7 mouse cellular contexts compared by ENCODE assay signal in the genomic region with DNA sequence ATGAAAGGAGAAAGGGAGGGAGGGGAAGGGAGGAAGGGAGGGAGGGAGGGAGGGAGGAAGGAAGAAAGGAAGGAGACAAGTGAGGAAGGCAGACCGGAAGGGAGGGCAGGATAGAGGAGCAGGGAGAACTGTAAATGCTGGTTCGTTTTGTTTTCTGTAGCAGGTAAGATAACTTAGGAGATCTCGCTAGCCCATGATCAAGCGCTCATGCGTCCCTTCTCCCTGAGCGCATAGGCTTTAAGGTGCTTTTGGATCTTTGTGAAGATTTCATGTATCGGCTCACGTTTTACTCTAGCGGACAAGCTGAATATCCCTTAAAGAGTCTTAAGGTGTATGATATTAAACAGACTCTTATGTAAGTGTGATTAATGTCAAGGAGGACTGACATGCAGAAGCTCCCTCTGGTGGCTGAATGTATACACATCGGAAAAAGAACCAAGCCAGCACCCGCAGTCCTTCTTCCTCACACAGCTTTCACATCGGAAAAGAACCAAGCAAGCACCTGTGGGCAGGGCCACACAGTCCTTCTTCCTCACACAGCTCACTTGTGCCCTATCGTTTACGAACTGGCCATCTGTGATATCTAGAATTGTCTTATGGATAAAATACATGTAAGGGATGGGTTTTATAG.
DNase-seq lines count a peak whose midpoint lies in the region; ATAC-seq and TF ChIP-seq lines count a peak whose summit lies in the region.

No protein-coding gene starts in this region.

- no peaks in the 10 kb centered on the region for H3K9me3 ChIP-seq in ES-Bruce4 (replicated peaks; ENCODE audit: control insufficient read depth, insufficient read depth, low read length, poor library complexity, severe bottlenecking)
- no peaks in the 10 kb centered on the region for H3K9me3 ChIP-seq in hindbrain, embryonic 13.5 days

- no peak overlapping the region for H3K9ac ChIP-seq in ES-Bruce4 (ENCODE audit: low read depth, poor library complexity, severe bottlenecking)
- H3K9ac ChIP-seq in hindbrain, embryonic 13.5 days: no peak overlapping the region

- no peak for TF ChIP-seq POLR2A in ES-Bruce4 (IDR thresholded peaks at IDR 0.05; ENCODE audit: insufficient read depth, low read length)

- no peaks in the 10 kb centered on the region for H3K4me1 ChIP-seq in ES-Bruce4 (ENCODE audit: control insufficient read depth, insufficient read depth, low read length)
- H3K4me1 ChIP-seq in hindbrain, embryonic 13.5 days (replicated peaks): no peaks in the 10 kb centered on the region

- no peaks in the 10 kb centered on the region for H3K36me3 ChIP-seq in ES-Bruce4 (ENCODE audit: control insufficient read depth, insufficient read depth, low read length, poor library complexity, severe bottlenecking)
- H3K36me3 ChIP-seq in hindbrain, embryonic 13.5 days: no peaks in the 10 kb centered on the region

- no peak overlapping the region for H3K27ac ChIP-seq in ES-Bruce4 (ENCODE audit: insufficient read depth, low read length)
- no peak overlapping the region for H3K27ac ChIP-seq in hindbrain, embryonic 13.5 days

- no peak overlapping the region for H3K4me3 ChIP-seq in ES-Bruce4 (ENCODE audit: low read depth, low read length)
- H3K4me3 ChIP-seq in hindbrain, embryonic 13.5 days: no peak overlapping the region

- no peak overlapping the region for H3K4me2 ChIP-seq in hindbrain, embryonic 13.5 days

- WGBS in hindbrain, embryonic 13.5 days: 54% methylated on average over 14 of the region's 14 CpGs

- no peaks in the 10 kb centered on the region for H3K27me3 ChIP-seq in ES-Bruce4 (ENCODE audit: control insufficient read depth, insufficient read depth, low read length, poor library complexity, severe bottlenecking)
- no peaks in the 10 kb centered on the region for H3K27me3 ChIP-seq in hindbrain, embryonic 13.5 days

- peak; percentile 14 for TF ChIP-seq CTCF in ES-Bruce4 (IDR thresholded peaks at IDR 0.05; ENCODE audit: low read depth, low read length)

- peak; percentile 12 for DNase-seq in CD4-positive helper T cell, adult 2 months (ENCODE audit: low read depth, low spot score)
- DNase-seq in embryo, embryonic 9.5 days (ENCODE audit: extremely low spot score): peak; percentile 42
- DNase-seq in layer of hippocampus, postnatal 10 days (ENCODE audit: low spot score in 2 of 2): peak; percentile 41 to 62
- DNase-seq in lung, postnatal 36 days: peak; percentile 49
- DNase-seq in right cerebral cortex, postnatal 25 days: peak; percentile 40

- TF ChIP-seq EP300 in ES-Bruce4 (IDR thresholded peaks at IDR 0.05; ENCODE audit: insufficient read depth, low read depth, low read length): no peak

- ATAC-seq in hindbrain, embryonic 13.5 days (ENCODE audit: low FRiP score): peak; percentile 49
